Comparison of ENCODE assay signal across 10 mouse cellular contexts in the genomic region with DNA sequence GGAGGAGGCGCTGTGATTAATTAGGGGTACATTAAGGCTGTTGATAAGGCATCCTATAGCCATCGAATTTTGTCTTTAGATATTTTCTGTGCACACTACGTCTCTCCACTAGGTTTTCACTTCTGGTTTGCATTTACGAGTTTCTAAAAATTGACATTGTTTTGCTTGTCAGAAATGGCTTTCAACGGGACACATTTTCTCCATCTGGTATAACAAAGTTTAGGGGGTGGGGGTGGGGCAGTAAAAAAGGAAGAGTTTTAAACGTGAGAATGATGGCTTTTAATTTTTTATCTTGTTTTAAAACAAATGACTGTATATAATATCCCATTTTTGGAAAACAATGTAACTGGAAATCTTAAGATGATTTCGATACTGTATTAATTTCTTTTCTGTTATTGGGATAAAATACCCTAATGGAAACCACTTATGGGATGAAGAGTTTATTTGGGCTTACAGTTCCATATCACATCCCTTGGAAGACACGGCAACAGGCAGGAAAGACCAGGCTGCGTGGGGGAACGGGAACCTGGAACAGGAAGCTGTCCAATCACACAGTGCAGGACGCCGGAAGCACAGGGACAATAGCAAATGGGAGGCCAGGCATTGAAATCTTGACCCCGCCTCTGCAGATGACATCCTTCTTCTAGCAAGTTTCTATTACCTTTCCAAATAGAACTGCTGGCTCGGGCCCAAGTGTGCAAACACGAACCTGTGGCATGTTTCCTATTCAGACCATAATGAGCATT.
A peak's percentile ranks its signal among the peaks of the same experiment; 100 is the strongest.
DNase-seq lines count a peak whose midpoint lies in the region; ATAC-seq and TF ChIP-seq lines count a peak whose summit lies in the region.
"Had no signal": no experiment of that assay in that cellular context is flagged by ENCODE, and none has a peak within 500 bp of the region (broad histone marks: within the 10 kb centered on the region; RNA-seq: fewer than 3 reads in every experiment).

No protein-coding gene starts in this region.

- no peaks in the 10 kb centered on the region for H3K27me3 ChIP-seq in kidney, embryonic 15.5 days
- H3K27me3 ChIP-seq in intestine, postnatal 0 days (replicated peaks; ENCODE audit: control insufficient read depth, insufficient read depth, low read length), result no peaks in the 10 kb centered on the region
- H3K27me3 ChIP-seq: liver, embryonic 13.5 days had no signal

- no peaks in the 10 kb centered on the region for H3K4me1 ChIP-seq in kidney, embryonic 15.5 days
- H3K4me1 ChIP-seq in intestine, postnatal 0 days (replicated peaks; ENCODE audit: control insufficient read depth, insufficient read depth, low read length), result no peaks in the 10 kb centered on the region
- H3K4me1 ChIP-seq: liver, embryonic 13.5 days had no signal

- peak overlapping the region; percentile 21; the same call in 1 of the 2 replicates for H3K4me3 ChIP-seq in kidney, embryonic 15.5 days (replicated peaks)
- H3K4me3 ChIP-seq in intestine, postnatal 0 days (ENCODE audit: low read depth, low read length), result no peak overlapping the region
- H3K4me3 ChIP-seq: liver, embryonic 13.5 days had no signal

- H3K36me3 ChIP-seq in kidney, embryonic 15.5 days, result no peaks in the 10 kb centered on the region
- H3K36me3 ChIP-seq in intestine, postnatal 0 days (ENCODE audit: control insufficient read depth, insufficient read depth), result no peaks in the 10 kb centered on the region
- H3K36me3 ChIP-seq: liver, embryonic 13.5 days had no signal

- no peak overlapping the region for H3K27ac ChIP-seq in kidney, embryonic 15.5 days
- no peak overlapping the region for H3K27ac ChIP-seq in intestine, postnatal 0 days (ENCODE audit: low read depth, low read length)
- H3K27ac ChIP-seq: liver, embryonic 13.5 days had no signal

- no peak overlapping the region for H3K9ac ChIP-seq in kidney, embryonic 15.5 days
- H3K9ac ChIP-seq in intestine, postnatal 0 days (ENCODE audit: low read depth, low read length), result no peak overlapping the region
- H3K9ac ChIP-seq: liver, embryonic 13.5 days had no signal

- no peaks in the 10 kb centered on the region for H3K9me3 ChIP-seq in kidney, embryonic 15.5 days (replicated peaks)
- no peaks in the 10 kb centered on the region for H3K9me3 ChIP-seq in intestine, postnatal 0 days (ENCODE audit: control insufficient read depth)
- H3K9me3 ChIP-seq: liver, embryonic 13.5 days had no signal

- no peak for TF ChIP-seq CTCF in intestine, postnatal 0 days (IDR thresholded peaks at IDR 0.05; ENCODE audit: low read depth)

- ATAC-seq in kidney, embryonic 15.5 days (replicated peaks; ENCODE audit: low FRiP score), result peak; percentile 54; the same call in 1 of the 2 replicates
- ATAC-seq in intestine, postnatal 0 days, result no peak
- no peak for ATAC-seq in erythroid progenitor cell, adult 5-6 weeks (replicated peaks; ENCODE audit: low FRiP score, poor library complexity, severe bottlenecking)

- 63% methylated on average over 15 of the region's 15 CpGs for WGBS in kidney, embryonic 15.5 days
- 64% methylated on average over 15 of the region's 15 CpGs for WGBS in intestine, postnatal 0 days

- DNase-seq in kidney, adult 18-20 months, result no peak
- DNase-seq in right cerebral cortex, postnatal 4 days, result peak; percentile 26
- DNase-seq in right cerebral cortex, adult 2 months (ENCODE audit: low spot score in 2 of 2), result no peak
- DNase-seq in testis, postnatal 10 days (ENCODE audit: low spot score), result peak; percentile 42
- no peak for DNase-seq in cerebellum, adult 18-20 months
- DNase-seq: kidney, adult 8-10 months; liver, embryonic 13.5 days had no signal

- peak overlapping the region; percentile 44 for H3K4me2 ChIP-seq in kidney, embryonic 15.5 days
- H3K4me2 ChIP-seq in intestine, postnatal 0 days (replicated peaks; ENCODE audit: low read depth), result peak overlapping the region; percentile 44; the same call in 1 of the 2 replicates
- H3K4me2 ChIP-seq: liver, embryonic 13.5 days had no signal

Comparison
In these comparisons a context has a peak if more than half of its experiments do, and no peak if none do; other contexts are left out.
1. DNase-seq: peak in right cerebral cortex, postnatal 4 days (single experiment) and testis, postnatal 10 days (single experiment); none in kidney, adult 18-20 months (single experiment), right cerebral cortex, adult 2 months (0 of 2) and cerebellum, adult 18-20 months (0 of 2).